Mouse (Mus musculus) neural tube, embryonic 11.5 days (tissue): ENCODE data around the gene Tsx. TPM values are rescaled to one million over a fixed set of nuclear protein-coding genes. Genes with fewer than 3 reads are reported as not detected.
"Not testable (repeated sequence)": the region's sequence is repeated elsewhere in the genome, so short reads cannot be mapped to it uniquely, and the experiment has no call there.

Experiments
- ATAC-seq: fragments of 200-750 bp; cut with Nextera tagmentation; 2 replicates; pipeline ENCODE4 v1.8.0; 2017; ENCODE audit warnings: moderate number of reproducible peaks, mild to moderate bottlenecking, moderate TSS enrichment, moderate library complexity; ENCODE audit not compliant: insufficient read depth, low FRiP score, low TSS enrichment
- DNase-seq: peaks from one replicate; pipeline ENCODE4 v3.0.0-alpha.2; 2015; ENCODE audit warnings: low spot score
- H3K27ac ChIP-seq: fragments of 300-500 bp; sonication (generic); 2 replicates; pipeline ENCODE4 v1.5.1; 2014; ENCODE audit warnings: low read depth, mild to moderate bottlenecking, low read length
- H3K27me3 ChIP-seq: fragments of 300-500 bp; sonication (generic); 2 replicates; pipeline ENCODE4 v1.6.1; 2014; ENCODE audit warnings: mild to moderate bottlenecking, low read length, mixed read lengths; ENCODE audit not compliant: control insufficient read depth, insufficient read depth
- H3K36me3 ChIP-seq: fragments of 300-500 bp; sonication (generic); 2 replicates; pipeline ENCODE4 v1.6.1; 2014; ENCODE audit warnings: mild to moderate bottlenecking, low read length, moderate library complexity, mixed read lengths; ENCODE audit not compliant: control insufficient read depth, insufficient read depth
- H3K4me1 ChIP-seq: fragments of 300-500 bp; sonication (generic); 2 replicates; pipeline ENCODE4 v1.6.1; 2014; ENCODE audit warnings: low read length, mixed read lengths; ENCODE audit not compliant: control insufficient read depth, insufficient read depth
- H3K4me2 ChIP-seq: fragments of 300-500 bp; sonication (generic); 2 replicates; pipeline ENCODE4 v1.6.1; 2014; ENCODE audit warnings: low read depth, mild to moderate bottlenecking, moderate library complexity
- H3K4me3 ChIP-seq: fragments of 300-500 bp; sonication (generic); 2 replicates; pipeline ENCODE4 v1.5.1; 2014; ENCODE audit warnings: low read depth, low read length
- H3K9ac ChIP-seq: fragments of 300-500 bp; sonication (generic); 2 replicates; pipeline ENCODE4 v1.6.1; 2014; ENCODE audit warnings: mild to moderate bottlenecking, low read length
- H3K9me3 ChIP-seq: fragments of 300-500 bp; sonication (generic); 2 replicates; pipeline ENCODE4 v1.6.1; 2016; ENCODE audit warnings: low read length; ENCODE audit not compliant: control insufficient read depth
- WGBS: fragments of 180-500 bp; shearing (Covaris S2); extraction: QIAGEN DNeasy Blood & Tissue Kit; methylation state at CpG from one replicate; pipeline ENCODE4 v1.1.7; 2014; 5-methylcytosine and 5-hydroxymethylcytosine counted together
- polyA plus RNA-seq: library from polyadenylated mRNA; unstranded; fragments of >200 nt; fragmentation: Nextera tagmentation; extraction: Ambion mirVana; gene quantifications from 2 replicates; pipeline ENCODE4 v1.2.1, GENCODE M21; 2014

Gene Tsx
- polyA plus RNA-seq, 1 experiment from 2014 or later: 0.29 TPM

DNA sequence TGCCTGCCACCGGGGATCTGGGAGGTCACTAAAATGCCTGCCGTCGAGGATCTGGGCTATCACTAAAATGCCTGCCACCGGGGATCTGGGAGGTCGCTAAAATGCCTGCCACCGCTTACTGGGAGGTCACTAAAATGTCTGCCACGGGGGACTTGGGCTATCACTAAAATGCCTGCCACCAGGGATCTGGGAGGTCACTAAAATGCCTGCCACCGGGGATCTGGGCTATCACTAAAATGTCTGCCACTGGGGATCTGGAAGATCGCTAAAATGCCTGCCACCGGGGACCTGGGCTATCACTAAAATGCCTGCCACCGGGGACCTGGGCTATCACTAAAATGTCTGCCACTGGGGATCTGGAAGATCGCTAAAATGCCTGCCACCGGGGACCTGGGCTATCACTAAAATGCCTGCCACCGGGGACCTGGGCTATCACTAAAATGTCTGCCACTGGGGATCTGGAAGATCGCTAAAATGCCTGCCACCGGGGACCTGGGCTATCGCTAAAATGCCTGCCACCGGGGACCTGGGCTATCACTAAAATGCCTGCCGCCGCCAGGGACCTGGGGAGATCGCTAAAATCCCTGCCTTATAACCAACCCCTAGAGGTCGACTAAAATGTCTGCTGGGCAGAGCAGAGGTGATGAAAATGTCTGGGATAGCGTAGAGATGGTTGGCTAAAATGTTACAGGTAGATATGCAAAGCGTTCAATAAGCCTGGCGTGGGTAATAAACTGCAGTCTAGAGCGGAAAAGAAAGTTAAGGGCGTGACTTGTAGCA, 34.9 kb downstream of the Tsx start:
- not testable (repeated sequence) for DNase-seq, ATAC-seq, H3K4me2 ChIP-seq, H3K27ac ChIP-seq, H3K4me1 ChIP-seq, H3K9me3 ChIP-seq, H3K4me3 ChIP-seq, H3K36me3 ChIP-seq, H3K9ac ChIP-seq
- 66% methylated on average over 14 of the region's 27 CpGs for WGBS
- peaks cover 22% of the 10 kb centered on the region for H3K27me3 ChIP-seq

DNA sequence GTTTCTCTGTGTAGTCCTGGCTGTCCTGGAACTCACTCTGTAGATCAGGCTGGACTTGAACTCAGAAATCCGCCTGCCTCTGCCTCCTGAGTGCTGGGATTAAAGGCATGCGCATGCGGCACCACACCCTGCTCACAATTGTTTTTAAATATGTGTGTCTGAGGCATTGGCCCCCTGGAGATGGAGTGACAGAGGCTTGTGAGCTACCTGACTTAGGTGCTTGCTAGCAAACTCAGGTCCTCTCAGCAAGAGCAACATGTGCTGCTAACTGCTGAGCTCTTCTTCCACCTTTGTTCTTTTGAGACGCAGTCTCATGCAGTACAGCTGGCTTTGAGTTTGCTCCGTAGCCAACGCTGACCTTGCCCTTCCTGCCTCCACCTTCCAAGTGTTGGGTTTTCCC, 38.5 kb downstream of the Tsx start:
- H3K9ac ChIP-seq: no peak overlapping the region
- peaks cover 7% of the 10 kb centered on the region for H3K27me3 ChIP-seq
- no peak overlapping the region for H3K4me2 ChIP-seq
- no peak for DNase-seq
- WGBS: 85% methylated on average over 6 of the region's 6 CpGs
- no peak overlapping the region for H3K27ac ChIP-seq
- H3K4me1 ChIP-seq: no peaks in the 10 kb centered on the region
- no peak for ATAC-seq
- no peak overlapping the region for H3K4me3 ChIP-seq
- H3K36me3 ChIP-seq: no peaks in the 10 kb centered on the region
- no peaks in the 10 kb centered on the region for H3K9me3 ChIP-seq

DNA sequence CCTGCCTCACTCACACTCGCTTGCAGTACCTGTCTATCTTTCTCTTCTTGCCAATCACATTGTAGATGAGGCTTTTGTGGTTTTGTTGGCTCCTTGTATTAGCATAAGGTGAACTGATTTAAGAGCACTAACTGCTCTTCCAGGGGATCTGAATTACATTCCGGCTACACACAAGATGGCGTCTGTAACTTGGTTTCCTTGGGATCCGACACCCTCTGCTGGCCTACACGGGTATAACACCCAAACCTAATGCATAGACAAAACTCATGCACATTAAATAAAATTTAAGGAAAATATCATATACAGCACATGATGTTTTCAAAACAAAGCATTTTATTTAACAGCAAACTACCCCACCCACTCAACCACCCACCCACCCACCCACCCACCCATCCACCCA, 45.8 kb downstream of the Tsx start:
- no peak for DNase-seq
- no peaks in the 10 kb centered on the region for H3K9me3 ChIP-seq

DNA sequence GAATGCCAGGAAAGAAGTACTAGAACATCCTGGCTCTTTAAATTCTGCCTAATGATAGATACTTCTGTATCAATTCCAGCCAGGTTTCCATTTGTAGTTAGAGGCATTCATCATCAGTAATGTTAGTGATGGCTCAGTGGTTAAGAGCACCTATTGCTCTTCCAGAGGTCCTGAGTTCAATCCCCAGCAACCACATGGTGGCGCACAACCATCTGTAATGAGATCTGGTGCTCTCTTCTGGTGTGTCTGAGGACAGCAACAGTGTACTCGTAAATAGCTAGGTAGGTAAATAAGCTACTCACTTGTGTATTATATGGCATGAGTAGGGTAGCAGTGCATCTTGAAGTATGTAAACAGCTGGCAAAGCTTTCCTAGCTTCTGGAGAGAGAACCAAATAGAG, 54.7 kb downstream of the Tsx start:
- Histone ChIP-seq H3K4me2 (no peak overlapping the region), H3K9ac (no peak overlapping the region), H3K4me1 (no peaks in the 10 kb centered on the region), H3K27me3 (no peaks in the 10 kb centered on the region), H3K9me3 (no peaks in the 10 kb centered on the region), H3K27ac (no peak overlapping the region), H3K4me3 (no peak overlapping the region), H3K36me3 (no peaks in the 10 kb centered on the region)
- WGBS: 81% methylated on average over 2 of the region's 2 CpGs
- DNase-seq: no peak
- no peak for ATAC-seq

More for the DNA sequence above, 45.8 kb downstream of the Tsx start:
- H3K9ac ChIP-seq: no peak overlapping the region
- H3K4me3 ChIP-seq: no peak overlapping the region
- H3K4me2 ChIP-seq: no peak overlapping the region
- H3K4me1 ChIP-seq: no peaks in the 10 kb centered on the region
- no peak overlapping the region for H3K27ac ChIP-seq
- H3K27me3 ChIP-seq: no peaks in the 10 kb centered on the region
- ATAC-seq: no peak
- WGBS: 71% methylated on average over 5 of the region's 5 CpGs
- no peaks in the 10 kb centered on the region for H3K36me3 ChIP-seq

DNA sequence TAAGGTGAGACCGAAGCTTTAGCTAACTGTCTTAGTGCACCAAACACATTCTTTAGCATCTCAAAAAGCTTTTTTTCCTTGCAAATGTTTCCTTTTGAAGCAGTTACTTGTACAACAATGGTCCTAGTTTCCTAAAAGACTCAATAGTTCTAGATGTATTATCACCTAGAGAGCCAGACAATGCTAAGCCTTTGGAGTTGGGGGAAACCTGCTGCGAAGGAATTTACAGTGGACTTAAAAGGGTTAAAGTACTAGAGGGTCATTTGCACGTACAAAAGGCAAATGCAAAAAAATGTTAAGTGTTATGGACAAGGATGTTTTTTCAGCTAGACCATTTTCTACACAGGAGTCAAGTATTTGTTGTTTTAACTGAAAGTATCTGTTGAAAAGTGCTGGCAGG, 58.1 kb downstream of the Tsx start:
- no peak overlapping the region for H3K4me3 ChIP-seq
- no peaks in the 10 kb centered on the region for H3K36me3 ChIP-seq
- WGBS: 87% methylated on average over 3 of the region's 3 CpGs
- no peaks in the 10 kb centered on the region for H3K27me3 ChIP-seq
- no peak overlapping the region for H3K4me2 ChIP-seq
- H3K27ac ChIP-seq: no peak overlapping the region
- H3K9ac ChIP-seq: no peak overlapping the region
- no peaks in the 10 kb centered on the region for H3K9me3 ChIP-seq
- no peaks in the 10 kb centered on the region for H3K4me1 ChIP-seq
- no peak for DNase-seq
- ATAC-seq: no peak

Other genes starting within 250 kb of the Tsx start
- 23.3 and 25.5 TPM in 2 replicates for gene Nap1l2, start 227.8 kb upstream of the Tsx start, polyA plus RNA-seq
- gene Cdx4, start 93.1 kb upstream of the Tsx start, polyA plus RNA-seq: not detected in 2 replicates
- 5.3 and 5.6 TPM in 2 replicates for gene Chic1, start 58.0 kb upstream of the Tsx start, polyA plus RNA-seq
- not detected in 2 replicates for gene Gm26992, start 7.5 kb downstream of the Tsx start, polyA plus RNA-seq
- gene Zcchc13, start 216.1 kb downstream of the Tsx start, polyA plus RNA-seq: not detected in 2 replicates